Mouse (Mus musculus): ENCODE measurements at regions not wholly inside any gene's neighbourhood (a gene's known extent, or its start where the extent isn't known, plus 50 kb on each side); places are given as distances from the start of the nearest gene placed in this dataset.

DNA sequence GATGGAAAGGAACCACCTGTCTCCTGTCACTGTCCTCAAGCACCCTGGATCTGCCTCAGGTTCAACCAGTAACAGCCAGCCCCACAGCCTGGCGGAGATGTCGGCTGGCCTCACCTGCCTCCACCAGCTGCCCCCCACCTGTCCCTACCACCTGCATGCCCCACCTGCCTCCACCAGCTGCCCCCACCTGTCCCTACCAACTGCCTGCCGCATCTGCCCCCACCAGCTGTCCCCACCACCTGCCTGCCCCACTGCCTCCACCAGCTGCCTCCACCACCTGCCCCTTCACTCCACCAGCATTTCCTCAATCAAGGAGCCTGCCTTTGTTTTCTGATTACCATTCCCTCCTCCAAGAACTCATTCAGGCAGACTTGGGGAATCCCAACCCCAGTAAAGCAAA lies 68.9 kb upstream of the Smyd2 start:
- DNase-seq (ENCODE audit: low spot score): no peak

- no peak for DNase-seq (ENCODE audit: low spot score)
These were observed 68.0 kb upstream of the Smyd2 start for GRCm38 (mm10) chr1:189990046-189990622.

DNA sequence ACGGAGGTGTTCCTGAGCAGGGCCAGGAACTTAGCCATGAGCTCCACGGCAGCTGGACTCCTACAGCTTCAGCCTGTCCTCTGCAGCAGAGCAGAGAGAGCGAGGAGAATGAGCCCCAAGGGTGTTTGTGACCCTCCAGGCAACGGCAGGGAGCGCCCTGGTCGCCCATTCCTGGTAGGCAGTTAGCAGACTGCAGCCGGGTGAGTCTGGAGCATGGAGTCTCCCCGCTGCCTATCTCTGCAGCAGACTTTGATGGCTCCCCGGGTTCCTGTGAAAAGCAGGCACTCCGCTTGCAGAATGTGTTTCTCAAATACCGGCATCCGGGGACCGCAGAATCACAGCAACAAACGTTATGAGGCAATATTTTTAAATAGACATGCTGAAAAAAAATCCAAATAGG lies 67.2 kb upstream of the Smyd2 start:
- no peak for DNase-seq (ENCODE audit: low spot score)

- no peak for DNase-seq (ENCODE audit: low spot score)
These were observed 66.7 kb upstream of the Smyd2 start for GRCm38 (mm10) chr1:189988864-189989263.

DNA sequence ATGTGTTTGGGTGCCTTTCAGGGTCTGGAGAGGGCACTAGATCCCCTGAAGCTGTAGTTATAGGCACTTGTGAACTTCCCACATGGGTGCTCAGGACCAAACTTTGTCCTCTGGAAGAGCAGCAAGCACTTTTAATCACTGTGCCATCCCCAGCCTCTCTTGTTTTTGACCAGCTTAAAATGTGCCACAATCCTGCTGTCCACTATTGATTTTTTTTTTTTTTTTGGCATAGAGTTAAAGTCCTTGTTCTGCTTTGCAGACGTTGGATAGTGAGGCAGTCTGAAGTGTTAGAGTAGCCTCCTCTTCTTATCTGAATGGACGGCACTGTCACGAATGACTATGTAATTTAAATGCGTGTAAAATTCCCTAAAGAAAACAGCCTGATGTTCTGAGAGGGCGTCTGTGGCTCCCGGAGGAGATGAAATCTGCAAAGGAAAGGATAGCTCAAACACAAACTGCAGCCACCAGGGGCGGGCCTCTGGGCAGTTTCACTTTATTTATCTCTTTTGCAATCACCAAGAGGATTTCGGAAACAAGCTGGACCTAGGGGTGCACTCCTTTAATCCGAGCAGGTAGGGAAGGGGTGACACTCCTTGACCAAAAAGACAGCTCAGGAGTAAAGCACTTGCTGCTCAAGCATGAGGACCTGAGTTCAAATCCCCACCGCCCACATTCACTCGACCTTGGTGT lies 63.5 kb upstream of the Smyd2 start:
- DNase-seq (ENCODE audit: low spot score): no peak

DNA sequence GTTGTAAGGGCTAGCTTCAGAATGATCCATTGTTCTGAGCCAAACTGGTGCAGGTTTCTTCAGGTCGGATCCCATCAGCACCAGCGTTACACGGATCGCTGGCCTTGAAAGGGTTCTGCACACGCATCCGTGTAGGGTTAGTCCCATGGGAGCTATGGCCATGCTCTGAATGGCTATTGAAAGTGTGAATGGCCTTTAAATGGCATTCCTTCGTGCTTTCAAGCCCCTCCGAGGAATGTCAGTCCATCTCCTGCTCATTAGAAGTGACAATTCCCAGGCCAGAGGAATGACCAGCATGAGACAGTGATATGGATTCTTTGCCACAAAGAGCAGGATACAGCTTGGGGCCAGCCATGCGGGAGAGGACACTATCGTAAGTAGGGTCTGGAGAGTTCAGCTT lies 56.1 kb upstream of the Smyd2 start:
- peak; percentile 68 for DNase-seq (ENCODE audit: low spot score)

GRCm38 (mm10) chr1:189975660-189976059 lies 53.5 kb upstream of the Smyd2 start:
- DNase-seq (ENCODE audit: low spot score): no peak

DNA sequence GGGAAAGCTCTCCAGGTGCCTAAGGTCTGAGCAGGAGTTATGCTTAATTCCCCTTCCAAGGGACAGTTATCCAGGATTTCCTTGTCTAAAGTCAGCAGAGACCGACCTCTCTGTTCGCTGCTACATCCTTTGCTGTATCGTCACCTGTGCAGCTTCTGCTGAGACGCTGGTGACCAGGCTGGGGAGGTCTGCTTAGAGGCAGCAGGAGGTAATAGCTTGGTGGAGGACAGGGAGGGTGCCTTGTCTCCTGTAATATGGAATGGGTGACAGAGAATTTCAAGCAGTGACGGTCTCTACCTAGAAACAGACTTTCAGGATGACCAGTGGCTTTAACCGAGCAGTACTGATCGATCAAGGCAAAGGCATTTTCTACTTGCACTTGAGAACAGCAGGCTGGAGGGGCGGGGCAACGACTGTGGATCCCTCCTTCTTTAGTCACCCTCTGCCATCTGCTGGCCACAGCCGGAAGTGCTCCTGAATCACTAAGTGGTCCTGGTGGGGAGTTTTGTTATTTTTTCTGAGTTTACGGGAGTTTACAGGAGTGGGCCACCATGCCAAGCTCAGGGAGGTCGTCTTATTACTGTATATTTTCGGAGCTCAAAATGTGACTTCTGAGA lies 50.7 kb upstream of the Smyd2 start:
- DNase-seq (ENCODE audit: low spot score): peak; percentile 96
